Mouse (Mus musculus) heart, embryonic 10.5 days (tissue): Measurements from ENCODE around the gene Cenpt. TPM values are rescaled to one million over a fixed set of nuclear protein-coding genes. Genes with fewer than 3 reads are reported as not detected.
"Not testable (repeated sequence)": the region's sequence is repeated elsewhere in the genome, so short reads cannot be mapped to it uniquely, and the experiment has no call there.

Source experiments
- DNase-seq: peaks from one replicate; pipeline ENCODE4 v3.0.0-alpha.2; 2017; ENCODE audit warnings: low spot score
- H3K27ac ChIP-seq: fragments of 300-500 bp; sonication (generic); 2 replicates; pipeline ENCODE4 v1.5.1; 2016; ENCODE audit warnings: mild to moderate bottlenecking
- H3K27me3 ChIP-seq: fragments of 300-500 bp; sonication (generic); 2 replicates; pipeline ENCODE4 v1.6.1; 2016; ENCODE audit warnings: mild to moderate bottlenecking; ENCODE audit not compliant: poor library complexity, insufficient read depth, severe bottlenecking
- H3K36me3 ChIP-seq: fragments of 300-500 bp; sonication (generic); 2 replicates; pipeline ENCODE4 v1.6.1; 2016; ENCODE audit warnings: mild to moderate bottlenecking, moderate library complexity
- H3K4me1 ChIP-seq: fragments of 300-500 bp; sonication (generic); 2 replicates; pipeline ENCODE4 v1.6.1; 2016; ENCODE audit warnings: mild to moderate bottlenecking
- H3K4me3 ChIP-seq: fragments of 300-500 bp; sonication (generic); 2 replicates; pipeline ENCODE4 v1.5.1; 2016; ENCODE audit warnings: mild to moderate bottlenecking, moderate library complexity
- H3K9me3 ChIP-seq: fragments of 300-500 bp; sonication (generic); 2 replicates; pipeline ENCODE4 v1.6.1; 2016; ENCODE audit warnings: mild to moderate bottlenecking, moderate library complexity
- WGBS: fragments of 180-500 bp; shearing (Covaris S2); methylation state at CpG from one replicate; pipeline ENCODE4 v1.1.7; 2016; 5-methylcytosine and 5-hydroxymethylcytosine counted together
- polyA plus RNA-seq: library from polyadenylated mRNA; unstranded; fragments of >200 nt; fragmentation: Nextera tagmentation; extraction: Ambion mirVana; gene quantifications from 2 replicates; pipeline ENCODE4 v1.2.1, GENCODE M21; 2016

Gene Cenpt
- polyA plus RNA-seq, 1 experiment from 2014 or later = 55.2 TPM

DNA sequence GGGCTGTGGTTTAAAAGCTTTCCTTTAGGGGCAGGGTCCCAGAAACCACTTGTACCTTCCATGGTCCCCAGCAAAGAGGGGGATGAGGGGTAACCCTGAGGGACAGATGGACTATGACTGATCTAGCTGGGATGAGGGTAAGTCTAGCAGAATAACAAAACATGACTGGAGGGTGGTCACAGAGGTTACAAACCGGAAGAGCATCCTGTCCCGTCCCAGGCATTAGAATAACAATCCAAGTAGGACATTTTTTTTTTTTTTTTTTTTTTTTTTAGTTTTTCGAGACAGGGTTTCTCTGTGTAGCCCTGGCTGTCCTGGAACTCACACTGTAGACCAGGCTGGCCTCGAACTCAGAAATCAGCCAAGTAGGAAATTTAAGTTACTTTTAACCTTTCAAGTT is 3.1 kb downstream of the Cenpt start:
- Histone ChIP-seq H3K9me3 (no peaks in the 10 kb centered on the region), H3K4me1 (peaks cover 11% of the 10 kb centered on the region), H3K4me3 (no peak overlapping the region), H3K36me3 (peaks cover 50% of the 10 kb centered on the region), H3K27me3 (no peaks in the 10 kb centered on the region), H3K27ac (no peak overlapping the region)
- no peak for DNase-seq
- WGBS = 67% methylated on average over 4 of the region's 4 CpGs

GRCm38 (mm10) chr8:105846678-105847077 is 6.4 kb downstream of the Cenpt start:
- 71% methylated on average over 11 of the region's 11 CpGs for WGBS
- Histone ChIP-seq H3K27ac (0 out of 2 replicates have a peak overlapping the region, but pooled peaks have one; percentile 47), H3K27me3 (no peaks in the 10 kb centered on the region), H3K4me1 (peaks cover 11% of the 10 kb centered on the region), H3K4me3 (no peak overlapping the region), H3K9me3 (no peaks in the 10 kb centered on the region), H3K36me3 (peaks cover 80% of the 10 kb centered on the region)
- no peak for DNase-seq

GRCm38 (mm10) chr8:105839209-105839608 is 13.9 kb downstream of the Cenpt start:
- peaks cover 26% of the 10 kb centered on the region for H3K36me3 ChIP-seq
- WGBS = 90% methylated on average over 5 of the region's 5 CpGs
- no peaks in the 10 kb centered on the region for H3K27me3 ChIP-seq
- no peaks in the 10 kb centered on the region for H3K9me3 ChIP-seq
- DNase-seq = no peak
- H3K4me3 ChIP-seq = no peak overlapping the region
- H3K27ac ChIP-seq = no peak overlapping the region
- no peaks in the 10 kb centered on the region; the same call in 1 of the 2 replicates for H3K4me1 ChIP-seq

DNA sequence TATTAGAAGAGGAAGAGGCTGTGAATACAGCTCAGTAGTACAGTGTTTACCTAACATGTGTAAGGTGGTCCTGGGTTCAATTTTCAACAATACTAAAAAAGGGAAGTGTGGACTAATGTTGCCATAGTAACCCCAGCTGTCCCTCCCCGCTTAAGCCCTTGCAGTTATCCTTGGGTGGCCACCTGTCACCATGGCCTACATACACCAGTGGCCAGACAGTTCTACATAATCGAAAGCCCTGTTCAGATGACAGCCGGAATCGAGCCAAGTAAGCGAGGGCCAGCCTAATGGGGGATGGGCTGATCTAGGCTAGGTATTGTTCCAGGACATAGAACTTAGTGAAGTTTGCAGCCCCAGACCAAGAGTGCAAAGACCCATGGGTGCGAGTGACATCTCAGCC is 16.1 kb downstream of the Cenpt start:
- Histone ChIP-seq H3K4me1 (no peaks in the 10 kb centered on the region), H3K9me3 (no peaks in the 10 kb centered on the region)
- WGBS = 86% methylated on average over 6 of the region's 6 CpGs

GRCm38 (mm10) chr8:105835318-105835717 is 17.8 kb downstream of the Cenpt start:
- no peaks in the 10 kb centered on the region for H3K36me3 ChIP-seq
- H3K27ac ChIP-seq = no peak overlapping the region
- H3K4me3 ChIP-seq = no peak overlapping the region
- 27% methylated on average over 11 of the region's 11 CpGs for WGBS
- no peaks in the 10 kb centered on the region for H3K9me3 ChIP-seq
- no peaks in the 10 kb centered on the region for H3K27me3 ChIP-seq
- H3K4me1 ChIP-seq = no peaks in the 10 kb centered on the region
- no peak for DNase-seq

More for the DNA sequence above, 16.1 kb downstream of the Cenpt start:
- no peak for DNase-seq
- Histone ChIP-seq H3K27ac (no peak overlapping the region), H3K27me3 (no peaks in the 10 kb centered on the region), H3K4me3 (no peak overlapping the region), H3K36me3 (peaks cover 7% of the 10 kb centered on the region; the same call in 1 of the 2 replicates)

- 75% methylated on average over 2 of the region's 2 CpGs for WGBS
- H3K27ac ChIP-seq, H3K36me3 ChIP-seq, DNase-seq, H3K9me3 ChIP-seq, H3K4me3 ChIP-seq, H3K27me3 ChIP-seq, H3K4me1 ChIP-seq: not testable (repeated sequence)
Measured at GRCm38 (mm10) chr8:105833740-105834139, 19.3 kb downstream of the Cenpt start.

DNA sequence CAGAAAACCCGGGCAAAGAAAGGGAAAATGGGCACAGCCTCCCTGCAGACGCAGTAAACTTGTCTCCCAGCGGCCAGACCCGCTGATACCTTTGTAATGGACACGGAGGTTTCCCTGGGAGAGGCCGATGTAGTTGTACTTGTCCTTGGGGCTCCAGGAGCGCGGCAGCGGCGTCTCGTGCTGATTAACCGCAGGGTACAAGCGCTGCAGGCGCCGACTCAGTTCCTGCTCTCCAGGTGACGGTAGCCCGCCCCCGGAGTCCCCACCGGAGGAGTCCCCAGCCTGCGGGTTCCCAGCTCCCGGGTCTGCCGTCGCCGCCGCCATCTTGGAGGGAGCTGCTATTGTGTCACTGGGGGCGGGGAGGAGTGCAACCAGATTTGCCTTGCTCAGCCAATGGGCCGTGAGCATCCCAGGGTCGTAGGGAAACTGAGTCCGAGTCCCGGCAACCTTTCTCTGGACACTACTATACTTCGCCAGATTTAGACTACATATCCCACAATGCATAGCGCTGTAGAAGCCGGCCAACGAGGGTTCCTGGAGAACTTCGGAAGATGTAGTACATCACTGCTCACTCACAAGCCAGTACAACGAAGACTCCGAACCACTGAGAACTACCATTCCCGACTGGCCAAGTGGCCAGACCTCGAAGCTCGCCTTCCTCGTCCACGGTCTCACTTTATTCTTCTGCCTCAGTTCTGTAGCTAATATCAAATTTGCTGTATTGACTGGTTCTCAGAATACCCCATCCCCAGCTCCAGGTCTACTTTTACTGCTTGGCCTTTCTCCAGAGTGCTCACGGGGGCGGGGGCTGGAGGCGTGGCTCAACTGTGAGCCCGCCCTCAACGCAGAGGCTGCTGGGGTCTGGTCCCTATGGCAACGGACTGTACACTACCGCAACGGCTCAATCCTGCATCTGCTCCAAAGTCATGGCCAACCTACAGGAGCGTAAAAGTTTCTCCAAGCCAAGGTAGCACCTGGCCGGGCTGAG is 25.9 kb downstream of the Cenpt start, which contains the start of the genes Ranbp10 and Tsnaxip1:
TSS of gene Ranbp10 (minus strand) at position 490 of the 988 bp plus-strand sequence.
TSS of gene Tsnaxip1 (plus strand) at position 871 of the 988 bp plus-strand sequence.
- H3K27ac ChIP-seq = peak within 1 kb of the TSS; percentile 95
- under 1% methylated on average over 52 of the region's 52 CpGs for WGBS
- peak within 1 kb of the TSS; percentile 97 for H3K4me3 ChIP-seq
- H3K4me1 ChIP-seq = peaks cover 17% of the 10 kb centered on the region
- H3K9me3 ChIP-seq = no peaks in the 10 kb centered on the region
- peaks cover 30% of the 10 kb centered on the region for H3K36me3 ChIP-seq
- DNase-seq = peak; percentile 100
- no peaks in the 10 kb centered on the region for H3K27me3 ChIP-seq

DNA sequence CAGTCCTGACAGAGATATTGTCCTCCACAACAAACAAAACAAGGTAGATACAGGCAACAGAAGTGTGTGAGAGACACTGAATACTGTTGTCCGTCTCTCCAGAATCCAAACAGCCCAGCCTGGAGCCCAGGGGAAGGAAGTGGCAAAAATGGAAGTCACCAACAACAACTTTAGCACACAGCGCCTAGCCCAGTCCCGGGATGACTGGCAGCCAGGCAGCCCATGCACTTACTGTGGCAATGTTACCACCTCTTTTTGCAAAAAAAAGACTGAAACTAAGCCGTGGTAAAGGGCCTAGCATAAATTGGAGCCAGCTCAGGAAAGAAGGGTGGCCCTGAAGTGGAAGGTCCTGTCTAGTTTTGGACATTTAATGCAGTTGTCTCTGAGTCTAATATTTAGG is 26.7 kb downstream of the Cenpt start:
- peaks cover 18% of the 10 kb centered on the region for H3K4me1 ChIP-seq
- 7% methylated on average over 4 of the region's 4 CpGs for whole genome bisulfite sequencing
- no peaks in the 10 kb centered on the region for H3K9me3 ChIP-seq
- H3K27me3 ChIP-seq = no peaks in the 10 kb centered on the region
- DNase-seq = no peak
- peak overlapping the region; percentile 97 for H3K4me3 ChIP-seq
- peak overlapping the region; percentile 95 for H3K27ac ChIP-seq
- H3K36me3 ChIP-seq = peaks cover 38% of the 10 kb centered on the region

DNA sequence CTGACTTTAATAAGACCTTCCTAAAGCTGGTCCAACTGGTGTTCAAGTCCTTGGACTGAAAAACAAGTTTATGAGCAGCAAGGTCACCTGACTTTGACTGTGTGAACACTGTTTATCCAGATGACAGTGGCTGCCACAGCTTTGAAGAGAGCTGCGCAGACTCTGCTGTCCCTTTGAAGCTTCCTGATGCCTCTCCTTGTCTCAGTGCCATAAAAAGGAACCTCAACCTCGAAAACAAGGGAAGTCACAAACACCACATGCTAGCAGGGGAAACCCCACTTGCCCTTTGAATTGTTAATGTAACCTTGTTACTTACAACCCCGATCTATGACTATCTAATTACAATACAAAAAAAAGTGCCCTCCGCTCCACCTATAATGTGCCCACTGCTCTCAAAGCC is 27.6 kb downstream of the Cenpt start:
- H3K36me3 ChIP-seq = peaks cover 47% of the 10 kb centered on the region
- H3K4me1 ChIP-seq = peaks cover 22% of the 10 kb centered on the region
- WGBS = 90% methylated on average over 4 of the region's 4 CpGs
- H3K9me3 ChIP-seq = no peaks in the 10 kb centered on the region
- H3K27me3 ChIP-seq = no peaks in the 10 kb centered on the region
- peak overlapping the region; percentile 97; the same call in 1 of the 2 replicates for H3K4me3 ChIP-seq
- H3K27ac ChIP-seq = no peak overlapping the region
- no peak for DNase-seq

GRCm38 (mm10) chr8:105820925-105821324 is 32.2 kb downstream of the Cenpt start:
- peak; percentile 81 for DNase-seq
- H3K4me1 ChIP-seq = peaks cover 16% of the 10 kb centered on the region
- 83% methylated on average over 1 of the region's 1 CpGs for WGBS
- H3K36me3 ChIP-seq = peaks cover 63% of the 10 kb centered on the region
- H3K27me3 ChIP-seq = no peaks in the 10 kb centered on the region
- no peak overlapping the region for H3K4me3 ChIP-seq
- H3K9me3 ChIP-seq = no peaks in the 10 kb centered on the region
- no peak overlapping the region for H3K27ac ChIP-seq

DNA sequence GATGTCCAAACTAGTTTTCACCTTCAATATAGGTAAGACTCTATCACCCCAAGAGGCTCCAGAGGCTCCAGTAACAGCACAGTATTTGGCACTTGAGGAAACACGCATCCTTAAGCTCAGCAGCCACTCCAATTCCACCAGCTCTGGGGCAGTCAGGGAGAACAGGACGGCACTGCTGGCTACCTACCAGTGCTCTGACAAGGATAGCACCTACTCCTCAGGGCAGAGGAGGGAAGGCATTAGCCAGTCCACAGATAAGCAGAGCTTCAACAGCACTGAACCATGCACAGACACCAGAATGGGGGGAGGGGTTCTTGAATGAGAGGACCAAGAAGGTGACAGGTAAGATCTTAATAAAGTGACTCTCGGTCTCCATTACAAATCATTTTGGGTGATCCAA is 33.4 kb downstream of the Cenpt start:
- Histone ChIP-seq H3K9me3 (no peaks in the 10 kb centered on the region), H3K36me3 (peaks cover 54% of the 10 kb centered on the region), H3K27ac (no peak overlapping the region), H3K4me3 (no peak overlapping the region), H3K4me1 (peaks cover 10% of the 10 kb centered on the region; the same call in 1 of the 2 replicates), H3K27me3 (no peaks in the 10 kb centered on the region)
- DNase-seq = no peak
- 76% methylated on average over 3 of the region's 3 CpGs for WGBS

- no peak for DNase-seq
- peaks cover 21% of the 10 kb centered on the region; the same call in 1 of the 2 replicates for H3K36me3 ChIP-seq
- H3K9me3 ChIP-seq = no peaks in the 10 kb centered on the region
- WGBS = 96% methylated on average over 6 of the region's 6 CpGs
- no peak overlapping the region for H3K4me3 ChIP-seq
- no peak overlapping the region for H3K27ac ChIP-seq
- peaks cover 12% of the 10 kb centered on the region for H3K4me1 ChIP-seq
- no peaks in the 10 kb centered on the region for H3K27me3 ChIP-seq
Measured at GRCm38 (mm10) chr8:105813241-105813640, 39.8 kb downstream of the Cenpt start.

GRCm38 (mm10) chr8:105812511-105812910 is 40.6 kb downstream of the Cenpt start:
- H3K36me3 ChIP-seq = peaks cover 20% of the 10 kb centered on the region; the same call in 1 of the 2 replicates
- no peak overlapping the region for H3K4me3 ChIP-seq
- H3K9me3 ChIP-seq = no peaks in the 10 kb centered on the region
- no peaks in the 10 kb centered on the region for H3K27me3 ChIP-seq
- 82% methylated on average over 5 of the region's 5 CpGs for WGBS
- no peak overlapping the region for H3K27ac ChIP-seq
- H3K4me1 ChIP-seq = peaks cover 12% of the 10 kb centered on the region
- no peak for DNase-seq
